Mouse (Mus musculus) heart, embryonic 12.5 days (tissue): ENCODE measurements around the gene Inpp5b. TPM values are rescaled to one million over a fixed set of nuclear protein-coding genes. Genes with fewer than 3 reads are reported as not detected.
A peak's percentile ranks its signal among the peaks of the same experiment; 100 is the strongest.

Experiments used
- ATAC-seq: fragments of 200-750 bp; cut with Nextera tagmentation; 2 replicates; pipeline ENCODE4 v1.8.0; 2017; ENCODE audit warnings: moderate TSS enrichment, moderate library complexity; ENCODE audit not compliant: insufficient number of reproducible peaks, low FRiP score
- H3K27ac ChIP-seq: fragments of 300-500 bp; sonication (generic); 2 replicates; pipeline ENCODE4 v1.5.1; 2016; ENCODE audit warnings: mild to moderate bottlenecking, moderate library complexity; ENCODE audit not compliant: poor library complexity, severe bottlenecking
- H3K27me3 ChIP-seq: fragments of 300-500 bp; sonication (generic); replicated peaks from 2 replicates; pipeline ENCODE4 v1.6.1; 2016; ENCODE audit warnings: mild to moderate bottlenecking, moderate library complexity
- H3K36me3 ChIP-seq: fragments of 300-500 bp; sonication (generic); 2 replicates; pipeline ENCODE4 v1.6.1; 2016; ENCODE audit warnings: mild to moderate bottlenecking, moderate library complexity
- H3K4me1 ChIP-seq: fragments of 300-500 bp; sonication (generic); replicated peaks from 2 replicates; pipeline ENCODE4 v1.6.1; 2016; ENCODE audit warnings: mild to moderate bottlenecking
- H3K4me2 ChIP-seq: fragments of 300-500 bp; sonication (generic); 2 replicates; pipeline ENCODE4 v1.6.1; 2016; ENCODE audit warnings: mild to moderate bottlenecking, moderate library complexity
- H3K4me3 ChIP-seq: fragments of 300-500 bp; sonication (generic); 2 replicates; pipeline ENCODE4 v1.5.1; 2016; ENCODE audit warnings: mild to moderate bottlenecking
- H3K9ac ChIP-seq: fragments of 300-500 bp; sonication (generic); 2 replicates; pipeline ENCODE4 v1.6.1; 2016; ENCODE audit warnings: mild to moderate bottlenecking, moderate library complexity
- H3K9me3 ChIP-seq: fragments of 300-500 bp; sonication (generic); replicated peaks from 2 replicates; pipeline ENCODE4 v1.6.1; 2016; ENCODE audit warnings: mild to moderate bottlenecking, moderate library complexity
- WGBS: fragments of 180-500 bp; shearing (Covaris S2); methylation state at CpG from one replicate; pipeline ENCODE4 v1.1.7; 2016; 5-methylcytosine and 5-hydroxymethylcytosine counted together
- polyA plus RNA-seq: library from polyadenylated mRNA; unstranded; fragments of >200 nt; fragmentation: Nextera tagmentation; extraction: Ambion mirVana; gene quantifications from 2 replicates; pipeline ENCODE4 v1.2.1, GENCODE M21; 2016

Gene Inpp5b
- polyA plus RNA-seq, 1 experiment from 2014 or later, result 17.3 TPM

DNA sequence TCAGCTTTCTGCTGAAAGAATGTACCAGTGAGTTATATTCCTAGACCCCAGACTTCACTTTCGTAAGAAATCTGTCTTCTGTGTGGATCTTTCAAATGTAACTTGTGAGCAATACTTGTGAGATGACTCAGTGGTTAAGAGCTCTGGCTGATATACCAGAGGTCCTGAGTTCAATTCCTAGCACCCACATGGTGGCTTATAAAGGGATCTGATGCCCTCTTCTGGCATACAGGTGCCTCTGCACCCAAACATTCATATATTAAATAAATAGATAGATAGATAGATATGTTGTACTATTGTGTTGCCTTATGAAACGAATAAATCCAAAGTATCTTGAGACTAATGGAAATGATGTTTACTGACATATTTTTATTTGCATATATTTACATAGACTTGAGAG, 55.3 kb downstream of the Inpp5b start:
- WGBS, result 84% methylated on average over 2 of the region's 2 CpGs
- H3K27ac ChIP-seq, result no peak overlapping the region
- no peaks in the 10 kb centered on the region for H3K9me3 ChIP-seq
- H3K4me2 ChIP-seq, result no peak overlapping the region
- no peaks in the 10 kb centered on the region for H3K27me3 ChIP-seq
- ATAC-seq, result no peak
- no peak overlapping the region for H3K4me3 ChIP-seq
- peaks cover 75% of the 10 kb centered on the region for H3K36me3 ChIP-seq
- no peak overlapping the region for H3K9ac ChIP-seq
- H3K4me1 ChIP-seq, result 0 out of 2 replicates have a peak, but pooled peaks cover 3% of the 10 kb centered on the region

DNA sequence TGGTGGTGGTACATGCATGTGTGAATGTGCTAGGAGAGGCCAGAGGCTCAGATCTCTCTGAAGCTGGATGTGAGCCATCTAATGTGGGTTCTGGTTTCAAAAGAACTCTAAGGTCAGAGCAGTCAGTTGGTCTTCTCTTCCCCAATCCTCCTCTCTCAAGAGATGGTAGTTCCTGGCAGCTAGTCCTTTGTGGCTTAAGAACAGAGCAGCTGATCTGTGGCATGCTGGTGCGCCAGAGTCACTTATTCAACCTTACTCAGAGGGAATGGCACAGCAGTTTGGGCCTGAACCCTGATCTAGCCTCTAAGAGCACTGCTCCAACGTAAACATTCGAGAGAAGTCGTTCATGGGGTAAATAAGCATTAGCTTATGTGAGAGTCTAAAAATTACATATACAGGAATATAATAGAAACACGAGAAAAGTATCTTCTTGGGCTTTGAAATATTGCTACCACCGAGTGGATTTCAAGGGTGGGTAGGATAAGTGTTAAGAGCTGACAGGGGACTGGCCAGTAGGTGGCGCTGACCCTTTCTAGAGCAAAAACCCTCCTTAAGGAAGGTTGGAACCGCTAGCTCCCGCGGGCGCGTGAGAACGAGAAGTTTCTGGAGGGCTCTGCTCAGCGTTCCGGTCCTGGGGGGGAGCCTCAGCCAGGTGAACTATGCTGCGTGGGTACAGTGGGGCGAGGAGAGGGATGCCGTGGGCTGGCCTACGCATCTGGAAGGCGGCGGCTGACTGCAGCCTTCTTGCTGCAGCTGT, 60.1 kb downstream of the Inpp5b start, which contains the start of gene Mtf1:
TSS of gene Mtf1 (plus strand) at position 553 of the 757 bp plus-strand sequence.
- Histone ChIP-seq H3K4me1 (peaks cover 11% of the 10 kb centered on the region), H3K4me3 (peak within 1 kb of the TSS; percentile 83), H3K27me3 (no peaks in the 10 kb centered on the region), H3K4me2 (peak within 1 kb of the TSS; percentile 81), H3K36me3 (peaks cover 56% of the 10 kb centered on the region), H3K9ac (peak within 1 kb of the TSS; percentile 87), H3K27ac (peak within 1 kb of the TSS; percentile 95), H3K9me3 (no peaks in the 10 kb centered on the region)
- ATAC-seq, result peak; percentile 76
- WGBS, result 2% methylated on average over 21 of the region's 21 CpGs

DNA sequence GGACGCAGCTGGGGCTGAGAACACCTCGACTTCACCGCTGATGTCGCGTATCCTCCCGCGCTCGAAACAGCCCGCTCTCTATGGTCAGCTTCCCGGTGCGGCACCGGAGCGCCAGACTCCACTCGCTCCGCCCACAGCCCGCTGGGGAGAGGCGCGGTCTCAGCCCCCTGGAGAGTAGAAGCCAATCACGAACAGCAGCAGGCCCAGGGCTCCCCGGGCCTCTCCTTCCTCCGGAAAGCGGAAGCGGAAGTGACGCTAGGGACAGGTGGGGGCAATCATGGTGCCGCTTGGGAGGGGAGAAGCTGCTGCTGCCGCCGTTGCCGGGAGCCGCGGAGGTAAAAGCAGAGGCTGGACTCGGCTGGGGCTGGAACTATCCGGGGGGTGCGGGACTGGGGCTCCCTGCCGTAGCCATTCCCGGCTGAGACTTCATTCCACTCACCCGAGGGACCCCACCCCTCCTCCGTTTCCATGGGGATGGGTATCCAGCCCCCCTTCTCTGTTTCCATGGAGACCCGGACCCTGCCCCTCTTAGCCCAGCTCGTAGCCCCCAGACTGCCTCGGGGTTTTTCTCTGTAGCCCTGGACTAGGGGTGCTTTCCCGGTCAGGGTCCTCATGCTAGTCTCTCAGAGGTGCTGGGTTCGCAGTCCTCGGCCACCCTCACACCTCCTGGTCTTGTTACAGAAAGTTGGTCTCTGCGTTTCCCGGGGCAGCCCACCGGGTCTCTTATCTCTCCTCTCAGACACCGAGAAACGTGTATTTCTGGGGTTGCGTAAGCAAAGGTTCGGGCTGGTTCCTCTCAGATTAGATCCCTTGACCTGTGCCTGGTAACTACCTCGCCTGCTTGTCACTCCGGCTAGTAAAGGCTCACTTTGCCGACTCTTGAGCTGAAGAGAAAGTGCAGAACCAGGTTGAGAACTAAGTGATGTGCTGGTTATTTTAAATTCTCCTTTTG, 60.9 kb downstream of the Inpp5b start:
- Histone ChIP-seq H3K4me2 (peak overlapping the region; percentile 81), H3K36me3 (peaks cover 60% of the 10 kb centered on the region), H3K27me3 (no peaks in the 10 kb centered on the region), H3K27ac (peak overlapping the region; percentile 95), H3K4me1 (peaks cover 11% of the 10 kb centered on the region), H3K9me3 (no peaks in the 10 kb centered on the region), H3K4me3 (peak overlapping the region; percentile 83), H3K9ac (peak overlapping the region; percentile 87)
- under 1% methylated on average over 52 of the region's 53 CpGs for WGBS
- peak; percentile 99 for ATAC-seq

DNA sequence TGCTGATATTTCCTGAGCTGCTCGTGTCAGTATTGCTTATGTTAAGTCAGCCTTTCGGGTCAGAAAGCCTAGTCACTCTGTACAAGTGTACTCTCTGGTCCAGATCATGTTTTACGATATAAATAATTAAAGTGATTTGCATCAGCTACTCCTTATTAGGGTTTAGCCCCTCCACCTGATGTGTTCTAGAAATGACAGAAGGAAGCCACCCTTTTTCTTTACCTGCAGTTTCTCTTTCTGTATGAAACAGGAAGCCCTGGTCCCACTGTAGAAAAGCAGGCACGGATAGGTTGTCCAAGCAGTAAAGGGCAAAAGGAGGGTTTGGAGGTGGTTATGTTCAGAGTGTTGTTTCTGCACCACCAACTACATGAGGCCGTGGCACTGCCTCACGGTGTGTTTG, 61.8 kb downstream of the Inpp5b start:
- peak overlapping the region; percentile 81 for H3K4me2 ChIP-seq
- peak overlapping the region; percentile 83 for H3K4me3 ChIP-seq
- 73% methylated on average over 6 of the region's 6 CpGs for WGBS
- H3K4me1 ChIP-seq, result peaks cover 18% of the 10 kb centered on the region
- no peaks in the 10 kb centered on the region for H3K27me3 ChIP-seq
- 0 out of 2 replicates have a peak overlapping the region, but pooled peaks have one; percentile 87 for H3K9ac ChIP-seq
- H3K36me3 ChIP-seq, result peaks cover 53% of the 10 kb centered on the region
- ATAC-seq, result no peak
- H3K9me3 ChIP-seq, result no peaks in the 10 kb centered on the region
- H3K27ac ChIP-seq, result no peak overlapping the region

DNA sequence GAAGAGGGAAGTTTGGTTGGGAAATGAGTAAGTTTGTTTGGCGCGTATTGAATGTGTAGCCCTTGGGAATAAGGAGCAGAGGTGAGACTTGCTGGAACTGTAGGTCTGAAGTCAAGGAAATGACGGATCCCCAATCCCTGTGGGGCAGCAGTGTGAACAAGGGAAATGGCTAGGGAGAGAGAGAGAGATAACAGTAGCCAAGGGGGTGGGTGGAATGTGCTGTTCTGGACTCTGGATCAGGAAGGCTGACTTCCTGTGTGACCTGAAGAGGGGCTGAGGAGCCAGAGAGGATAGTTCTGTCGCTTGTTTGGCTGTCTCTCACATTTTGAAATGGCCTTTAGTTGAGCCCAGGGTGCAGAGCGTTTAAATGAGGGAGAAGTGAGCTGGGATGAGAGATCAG, 66.9 kb downstream of the Inpp5b start:
- Histone ChIP-seq H3K9ac (0 out of 2 replicates have a peak overlapping the region, but pooled peaks have one; percentile 27), H3K4me2 (peak overlapping the region; percentile 18; the same call in 1 of the 2 replicates), H3K9me3 (no peaks in the 10 kb centered on the region), H3K4me3 (no peak overlapping the region), H3K27ac (peak overlapping the region; percentile 24; the same call in 1 of the 2 replicates), H3K36me3 (peaks cover 50% of the 10 kb centered on the region), H3K4me1 (peaks cover 16% of the 10 kb centered on the region), H3K27me3 (no peaks in the 10 kb centered on the region)
- ATAC-seq, result no peak
- WGBS, result 52% methylated on average over 5 of the region's 5 CpGs

DNA sequence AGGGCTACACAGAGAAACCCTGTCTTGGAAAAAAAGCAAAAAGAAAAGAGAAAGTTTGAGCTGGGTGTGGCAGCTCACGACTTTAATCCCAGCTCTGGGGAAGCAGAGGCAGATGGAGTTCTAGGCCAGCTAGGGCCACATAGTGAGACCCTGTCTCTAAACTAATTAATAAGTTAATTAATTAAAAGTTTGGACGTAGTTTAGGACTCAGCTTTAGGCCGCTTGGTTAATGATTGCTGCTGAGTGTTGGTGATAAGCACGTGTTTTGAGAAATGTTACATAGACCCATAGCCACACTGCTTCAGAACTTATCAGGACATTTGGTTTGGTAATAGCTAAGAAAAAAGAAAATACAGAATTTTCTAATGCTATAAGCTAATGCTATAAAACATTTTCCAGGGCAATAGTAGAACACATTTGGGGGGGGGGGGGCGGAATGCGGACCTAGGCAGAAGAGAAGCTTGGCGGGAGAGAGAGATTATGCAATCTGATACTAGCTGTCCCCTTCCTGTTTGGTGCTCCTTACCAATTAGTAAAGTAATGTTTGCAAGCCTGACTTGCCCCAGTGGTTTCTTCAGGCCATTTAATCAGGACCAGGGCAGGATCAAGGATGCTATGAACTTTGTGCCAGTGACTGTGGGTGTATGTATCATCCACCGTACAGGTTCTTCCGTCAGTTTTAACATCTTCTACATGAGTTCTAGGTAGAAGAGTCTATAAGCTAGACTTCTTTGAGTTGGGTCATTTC, 67.7 kb downstream of the Inpp5b start:
- Histone ChIP-seq H3K4me1 (peaks cover 15% of the 10 kb centered on the region), H3K36me3 (peaks cover 50% of the 10 kb centered on the region), H3K9me3 (no peaks in the 10 kb centered on the region), H3K9ac (no peak overlapping the region), H3K27me3 (no peaks in the 10 kb centered on the region), H3K4me3 (no peak overlapping the region), H3K4me2 (no peak overlapping the region), H3K27ac (no peak overlapping the region)
- WGBS, result 74% methylated on average over 9 of the region's 9 CpGs
- ATAC-seq, result no peak

DNA sequence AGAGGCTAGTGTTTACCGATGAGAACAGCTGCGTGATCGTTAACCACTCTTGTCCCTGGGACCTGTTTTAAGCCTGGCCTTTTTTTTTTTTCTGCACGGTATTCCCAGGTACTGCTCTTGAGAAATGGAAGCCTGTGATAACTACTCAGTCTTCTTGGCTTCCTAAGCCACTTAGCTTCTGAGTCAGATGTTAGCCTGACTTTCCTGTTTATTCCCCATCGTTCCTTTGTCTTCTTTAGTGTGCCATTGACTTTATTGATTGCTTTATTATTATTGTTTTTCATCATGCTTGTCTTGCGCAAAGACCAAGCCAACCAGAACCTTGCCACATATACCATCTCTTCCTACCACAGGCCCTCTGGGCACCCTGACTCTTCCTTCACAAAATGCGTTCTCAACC, 68.4 kb downstream of the Inpp5b start:
- Histone ChIP-seq H3K36me3 (peaks cover 42% of the 10 kb centered on the region), H3K4me2 (no peak overlapping the region), H3K4me3 (no peak overlapping the region), H3K9me3 (no peaks in the 10 kb centered on the region), H3K4me1 (peaks cover 15% of the 10 kb centered on the region), H3K27ac (no peak overlapping the region), H3K9ac (no peak overlapping the region), H3K27me3 (no peaks in the 10 kb centered on the region)
- 85% methylated on average over 7 of the region's 7 CpGs for WGBS
- no peak for ATAC-seq

DNA sequence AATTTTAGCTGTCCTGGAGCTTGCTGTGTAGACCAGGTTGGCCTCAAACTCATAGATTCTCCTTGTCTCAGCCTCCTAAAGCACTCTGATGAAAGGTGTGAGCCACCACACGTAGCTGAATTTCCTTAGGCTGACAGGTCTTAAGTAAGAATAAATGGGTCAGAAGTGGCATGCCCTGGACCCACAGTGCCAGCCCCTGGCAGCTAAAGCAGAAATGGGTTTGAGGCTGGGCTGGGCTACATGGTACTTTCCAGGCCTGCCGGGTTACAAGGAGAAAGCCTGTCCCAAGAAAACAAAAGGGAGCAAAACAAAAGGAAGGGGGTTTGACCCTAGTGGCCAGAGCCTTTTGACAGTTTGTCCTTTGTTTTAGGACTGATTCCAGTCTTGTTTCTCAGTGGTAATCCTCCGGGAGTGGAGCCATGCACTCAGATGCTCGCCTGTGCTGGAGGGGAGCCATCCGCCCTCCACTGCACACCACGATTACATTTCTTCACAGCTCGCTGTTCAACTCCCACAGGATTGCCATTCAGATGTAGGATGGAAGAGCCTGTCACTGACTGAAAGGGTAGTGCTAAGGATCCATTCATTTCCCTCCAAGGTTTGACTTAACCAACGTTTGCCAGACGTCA, 69.8 kb downstream of the Inpp5b start:
- no peaks in the 10 kb centered on the region for H3K9me3 ChIP-seq
- peaks cover 34% of the 10 kb centered on the region for H3K36me3 ChIP-seq
- no peak overlapping the region for H3K27ac ChIP-seq
- no peak overlapping the region for H3K4me2 ChIP-seq
- no peaks in the 10 kb centered on the region for H3K27me3 ChIP-seq
- H3K9ac ChIP-seq, result 0 out of 2 replicates have a peak overlapping the region, but pooled peaks have one; percentile 13
- no peak for ATAC-seq
- H3K4me3 ChIP-seq, result no peak overlapping the region
- H3K4me1 ChIP-seq, result peaks cover 15% of the 10 kb centered on the region
- WGBS, result 51% methylated on average over 9 of the region's 9 CpGs

DNA sequence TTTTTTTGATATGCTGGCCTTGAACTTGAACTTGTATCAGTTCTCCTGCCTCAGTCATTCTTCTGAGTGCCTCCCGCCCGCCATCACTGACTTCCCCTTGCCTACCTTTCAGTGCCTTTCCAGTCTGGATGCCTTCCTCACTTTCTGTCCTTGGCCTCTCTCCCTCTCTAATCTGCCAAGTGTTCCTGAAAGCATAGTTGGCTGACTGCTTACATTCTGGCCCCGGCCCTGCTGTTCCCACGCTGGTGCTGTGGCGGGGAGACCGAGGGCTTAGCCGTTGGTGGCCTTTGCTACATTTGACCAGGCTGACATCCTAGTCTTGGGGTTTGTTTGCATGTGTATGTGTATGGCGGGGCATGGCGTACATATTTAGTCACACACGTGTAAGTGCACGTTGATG, 74.3 kb downstream of the Inpp5b start:
- peaks cover 18% of the 10 kb centered on the region for H3K36me3 ChIP-seq
- no peak overlapping the region for H3K4me2 ChIP-seq
- no peak overlapping the region for H3K4me3 ChIP-seq
- no peak overlapping the region for H3K9ac ChIP-seq
- H3K4me1 ChIP-seq, result peaks cover 19% of the 10 kb centered on the region
- H3K27ac ChIP-seq, result no peak overlapping the region
- H3K27me3 ChIP-seq, result no peaks in the 10 kb centered on the region
- no peak for ATAC-seq
- WGBS, result 88% methylated on average over 11 of the region's 11 CpGs
- H3K9me3 ChIP-seq, result no peaks in the 10 kb centered on the region

DNA sequence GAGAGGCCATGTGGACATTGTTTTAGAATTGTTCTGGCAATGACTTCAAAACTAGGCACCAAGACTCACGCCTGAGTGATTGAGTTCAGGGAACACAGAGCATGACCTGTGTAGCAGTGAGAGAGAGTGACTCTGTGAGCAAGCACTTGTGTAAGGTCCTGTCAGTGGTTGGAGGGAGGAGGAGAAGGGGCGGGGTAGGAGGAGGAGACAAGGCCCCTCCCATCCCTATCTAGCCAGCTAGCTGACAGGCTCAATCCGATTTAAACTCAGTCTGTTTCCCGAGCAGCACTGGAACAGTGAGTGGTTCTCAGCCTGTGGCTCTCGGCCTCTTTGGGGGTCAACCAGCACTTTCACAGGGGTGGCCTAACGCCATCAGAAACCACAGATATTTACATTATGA, 76.2 kb downstream of the Inpp5b start:
- H3K27me3 ChIP-seq, result no peaks in the 10 kb centered on the region
- H3K9ac ChIP-seq, result peak overlapping the region; percentile 26; the same call in 1 of the 2 replicates
- ATAC-seq, result peak; percentile 93
- H3K36me3 ChIP-seq, result peaks cover 33% of the 10 kb centered on the region
- peaks cover 15% of the 10 kb centered on the region for H3K4me1 ChIP-seq
- 12% methylated on average over 6 of the region's 6 CpGs for WGBS
- H3K27ac ChIP-seq, result no peak overlapping the region
- no peaks in the 10 kb centered on the region for H3K9me3 ChIP-seq
- H3K4me2 ChIP-seq, result peak overlapping the region; percentile 35; the same call in 1 of the 2 replicates
- no peak overlapping the region for H3K4me3 ChIP-seq
